Mouse (Mus musculus) layer of hippocampus, adult 2 months (tissue): Measurements from ENCODE around the gene Sptbn2. TPM values are rescaled to one million over a fixed set of nuclear protein-coding genes. Genes with fewer than 3 reads are reported as not detected.

Experiments
- DNase-seq, 2 experiments: peaks; one replicate each; pipeline ENCODE4 v3.0.0; 2022; ENCODE audit warnings: low spot score in 2 of 2
- H3K27ac ChIP-seq: fragments of 200-600 bp; 2 replicates; pipeline ENCODE4 v1.8.1; 2022
- H3K4me3 ChIP-seq: fragments of 200-600 bp; 2 replicates; pipeline ENCODE4 v1.8.1; 2022; ENCODE audit warnings: mild to moderate bottlenecking
- CTCF ChIP-seq: fragments of 200-600 bp; conservative IDR thresholded peaks from 2 replicates; pipeline ENCODE4 v1.8.1; 2022; ENCODE audit warnings: antibody characterized with exemption, mild to moderate bottlenecking, moderate library complexity
- total RNA-seq, 2 experiments: library from RNA; stranded (reverse); gene quantifications; 2 replicates each; pipeline ENCODE4 v1.2.3; 2021

Sptbn2 gene
- total RNA-seq, 2 experiments from 2014 or later = 588 to 591 TPM

GRCm38 (mm10) chr19:4711601-4712155, 711 bp downstream of the Sptbn2 start:
- Histone ChIP-seq H3K27ac (peak overlapping the region; percentile 99), H3K4me3 (peak overlapping the region; percentile 75)
- TF ChIP-seq CTCF = no peak; the same call in 1 of the 2 replicates
- no peak for DNase-seq

- Histone ChIP-seq H3K4me3 (peak overlapping the region; percentile 75), H3K27ac (peak overlapping the region; percentile 99)
- no peak for TF ChIP-seq CTCF
- DNase-seq = no peak
Observed at GRCm38 (mm10) chr19:4712156-4712780, 1.3 kb downstream of the Sptbn2 start.

- TF ChIP-seq CTCF = no peak
- peak overlapping the region; percentile 75 for H3K4me3 ChIP-seq
- peak overlapping the region; percentile 99 for H3K27ac ChIP-seq
- DNase-seq = no peak
Observed at GRCm38 (mm10) chr19:4712781-4713526, 2.0 kb downstream of the Sptbn2 start.

- H3K4me3 ChIP-seq = peak overlapping the region; percentile 75
- TF ChIP-seq CTCF = no peak
- peak overlapping the region; percentile 99 for H3K27ac ChIP-seq
- DNase-seq = no peak
Observed at GRCm38 (mm10) chr19:4713886-4714285, 2.9 kb downstream of the Sptbn2 start.

- no peak overlapping the region for H3K27ac ChIP-seq
- no peak overlapping the region for H3K4me3 ChIP-seq
- DNase-seq = no peak
- no peak for TF ChIP-seq CTCF
Observed at GRCm38 (mm10) chr19:4716756-4717155, 5.8 kb downstream of the Sptbn2 start.

- peak in 1 of 2 experiments; percentile 6 for DNase-seq
- Histone ChIP-seq H3K4me3 (no peak overlapping the region), H3K27ac (no peak overlapping the region)
- no peak for TF ChIP-seq CTCF
Observed at GRCm38 (mm10) chr19:4717281-4717680, 6.3 kb downstream of the Sptbn2 start.

GRCm38 (mm10) chr19:4718716-4719115, 7.7 kb downstream of the Sptbn2 start:
- H3K27ac ChIP-seq = peak overlapping the region; percentile 61
- peak overlapping the region; percentile 3; the same call in 1 of the 2 replicates for H3K4me3 ChIP-seq
- DNase-seq = no peak
- TF ChIP-seq CTCF = no peak

- no peak for TF ChIP-seq CTCF
- H3K27ac ChIP-seq = peak overlapping the region; percentile 61; the same call in 1 of the 2 replicates
- no peak overlapping the region for H3K4me3 ChIP-seq
- DNase-seq = no peak
Observed at GRCm38 (mm10) chr19:4719351-4719764, 8.4 kb downstream of the Sptbn2 start.

- DNase-seq = no peak
- H3K27ac ChIP-seq = peak overlapping the region; percentile 61; the same call in 1 of the 2 replicates
- TF ChIP-seq CTCF = no peak
- H3K4me3 ChIP-seq = no peak overlapping the region
Observed at GRCm38 (mm10) chr19:4720112-4720511, 9.1 kb downstream of the Sptbn2 start.

- 0 out of 2 replicates have a peak overlapping the region, but pooled peaks have one; percentile 33 for H3K27ac ChIP-seq
- TF ChIP-seq CTCF = no peak
- no peak for DNase-seq
- no peak overlapping the region for H3K4me3 ChIP-seq
Observed at GRCm38 (mm10) chr19:4720671-4721244, 9.8 kb downstream of the Sptbn2 start.

GRCm38 (mm10) chr19:4729186-4729585, 18.2 kb downstream of the Sptbn2 start:
- Histone ChIP-seq H3K4me3 (no peak overlapping the region), H3K27ac (no peak overlapping the region)
- no peak for DNase-seq
- no peak for TF ChIP-seq CTCF

- Histone ChIP-seq H3K27ac (peak overlapping the region; percentile 39; the same call in 1 of the 2 replicates), H3K4me3 (no peak overlapping the region)
- TF ChIP-seq CTCF = no peak
- no peak for DNase-seq
Observed at GRCm38 (mm10) chr19:4733052-4733451, 22.1 kb downstream of the Sptbn2 start.

- no peak overlapping the region for H3K27ac ChIP-seq
- TF ChIP-seq CTCF = no peak
- H3K4me3 ChIP-seq = no peak overlapping the region
- no peak for DNase-seq
Observed at GRCm38 (mm10) chr19:4737866-4738265, 26.9 kb downstream of the Sptbn2 start.
